Mouse (Mus musculus): ENCODE data around the gene Gm5592. TPM values are rescaled to one million over a fixed set of nuclear protein-coding genes. Genes with fewer than 3 reads are reported as not detected.

Gene Gm5592
- not detected for polyA plus RNA-seq (2017; shearing (Covaris generic))

DNA sequence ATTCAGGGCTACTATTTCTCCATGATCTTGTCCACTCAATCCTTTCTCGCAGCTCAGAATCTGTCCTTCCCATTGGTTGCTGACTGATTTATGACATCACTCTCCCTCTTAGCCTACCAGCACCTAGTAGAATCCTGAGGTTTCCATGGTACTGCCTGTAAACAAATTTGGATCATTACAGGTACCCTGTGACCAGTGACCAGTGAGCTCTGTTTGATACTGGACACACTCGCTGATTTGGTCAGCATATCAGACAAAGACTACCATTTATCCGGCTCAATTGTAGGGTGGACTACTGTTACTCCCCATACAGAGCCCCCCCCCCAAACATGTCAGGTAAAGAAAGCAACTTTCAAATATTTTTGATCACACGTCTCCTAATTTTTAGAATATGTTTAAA, at the start of gene Gm5592:
Gene Gm5592, plus strand, starts transcription at position 301 of the 400 bp plus-strand sequence.

Other genes with a start within 250 kb of the Gm5592 start
- not detected for gene 4930433I11Rik, start 166.3 kb upstream of the Gm5592 start, polyA plus RNA-seq (2017; shearing (Covaris generic))
- not detected for gene Gm4884, start 121.1 kb upstream of the Gm5592 start, polyA plus RNA-seq (2017; shearing (Covaris generic))
- gene AI987944, start 239.5 kb downstream of the Gm5592 start, polyA plus RNA-seq (2017; shearing (Covaris generic)) = 42.9 TPM